Mouse (Mus musculus): ENCODE results near the gene Cyp4f13. TPM values are rescaled to one million over a fixed set of nuclear protein-coding genes. Genes with fewer than 3 reads are reported as not detected.

Gene Cyp4f13
- 85.9 TPM for total RNA-seq (2023)

DNA sequence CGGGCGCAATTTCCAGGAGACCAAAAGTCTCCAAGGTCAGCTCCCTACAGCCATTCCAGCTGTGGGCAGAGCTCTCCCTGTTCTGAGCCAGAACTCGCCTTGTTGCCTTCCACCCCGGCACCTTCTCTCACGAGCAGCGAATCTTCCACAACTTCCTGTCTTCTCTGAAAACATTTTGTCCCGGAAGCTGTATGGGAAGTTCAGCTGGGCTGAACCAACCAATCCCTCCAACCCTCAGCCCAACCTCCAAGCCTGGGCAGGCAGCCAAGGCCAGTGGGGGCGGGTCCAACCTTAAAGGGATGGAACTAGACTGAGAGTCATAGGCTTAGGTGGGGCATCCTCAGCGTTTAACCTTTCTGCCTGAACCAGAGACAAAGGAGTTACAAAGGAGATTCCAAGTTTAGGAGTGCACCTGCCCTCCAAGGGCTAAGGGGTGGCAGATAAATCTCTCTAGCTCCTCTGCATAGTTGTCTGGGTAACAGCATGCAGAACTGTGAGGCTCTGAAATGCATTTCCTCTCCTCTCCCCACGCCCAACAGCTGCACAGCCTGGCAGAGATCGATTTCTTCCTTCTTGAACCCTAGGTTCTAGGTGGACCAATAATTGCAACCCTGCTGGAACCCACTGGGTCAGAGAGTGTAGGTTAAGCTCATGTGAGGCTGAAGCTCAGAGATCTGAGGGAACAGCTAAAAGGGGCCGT lies at the start of gene Cyp4f13:
TSS of gene Cyp4f13 (minus strand) at position 188 of the 700 bp plus-strand sequence.

DNA sequence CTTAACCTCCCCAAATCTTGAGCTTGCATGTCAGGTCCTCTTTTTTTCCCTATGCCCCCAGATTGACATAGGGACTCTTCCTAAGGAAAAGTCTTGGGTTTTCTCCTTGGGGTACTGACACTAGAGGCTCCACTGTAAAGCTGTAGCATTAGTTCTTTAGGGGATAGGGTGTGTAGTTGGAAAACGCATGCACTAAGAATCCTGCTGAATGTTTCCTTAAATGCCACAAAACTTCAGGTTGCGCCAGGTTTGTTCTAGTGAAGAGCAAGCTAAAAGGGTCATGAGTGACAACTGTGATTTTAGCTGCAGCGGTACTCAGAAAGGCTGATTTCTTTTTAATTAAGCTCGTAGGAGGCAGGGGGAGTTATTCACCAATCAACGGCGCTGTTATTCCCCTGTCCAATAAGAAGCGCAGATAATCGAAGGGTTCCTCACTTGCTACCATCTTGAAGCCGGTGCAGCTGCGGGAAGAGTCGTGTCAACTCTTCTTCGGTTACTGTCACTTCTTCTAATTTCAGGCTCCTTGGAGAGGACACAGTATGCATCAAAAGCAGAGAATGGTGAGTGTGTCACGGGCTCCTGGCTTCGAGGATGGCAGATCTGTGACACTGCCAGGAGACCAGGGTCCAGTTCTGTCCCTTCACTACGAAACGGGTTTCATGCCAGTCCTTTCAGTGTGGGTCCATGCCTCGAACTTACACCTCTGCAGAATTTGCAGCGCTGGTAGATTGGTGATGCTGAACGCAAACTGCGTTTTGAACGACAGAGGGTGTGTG lies 45.7 kb upstream of the Cyp4f13 start, which contains the start of gene Zfp952:
TSS of gene Zfp952 (plus strand) at position 431 of the 776 bp plus-strand sequence.

DNA sequence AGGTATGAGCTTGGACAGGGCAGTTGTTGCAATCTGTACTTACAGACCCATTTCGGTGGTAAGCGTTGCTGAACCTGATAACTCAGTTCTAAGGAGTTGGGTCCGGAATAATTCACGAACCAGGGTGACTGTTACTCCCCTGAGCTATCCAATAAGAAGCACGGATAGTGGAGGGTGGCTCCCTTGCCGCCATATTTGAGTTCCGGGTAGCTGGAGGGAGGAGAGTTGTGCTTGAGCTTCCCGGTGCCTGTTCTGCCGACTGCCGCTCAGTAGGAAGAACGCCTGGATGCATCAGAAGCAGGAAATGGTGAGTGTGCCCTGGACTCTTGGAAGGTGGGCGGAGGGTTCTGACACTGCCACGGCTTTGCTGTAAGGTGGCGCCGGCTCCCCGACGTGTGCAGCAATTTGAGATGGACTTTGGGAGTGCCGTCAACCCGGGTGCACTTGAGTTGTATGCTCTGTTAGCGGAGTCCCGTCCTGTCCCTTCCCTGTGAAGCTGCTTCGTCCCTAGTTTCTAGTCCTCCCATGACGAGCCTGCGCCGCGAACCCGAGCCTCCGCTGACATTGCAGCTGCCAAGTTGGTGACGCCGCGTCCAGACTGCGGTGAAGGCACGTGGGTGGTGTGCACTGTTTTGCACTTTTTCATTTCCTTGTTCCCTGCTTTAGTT lies 18.6 kb upstream of the Cyp4f13 start, which contains the start of gene Zfp472:
TSS of gene Zfp472 (plus strand) at position 192 of the 668 bp plus-strand sequence.

DNA sequence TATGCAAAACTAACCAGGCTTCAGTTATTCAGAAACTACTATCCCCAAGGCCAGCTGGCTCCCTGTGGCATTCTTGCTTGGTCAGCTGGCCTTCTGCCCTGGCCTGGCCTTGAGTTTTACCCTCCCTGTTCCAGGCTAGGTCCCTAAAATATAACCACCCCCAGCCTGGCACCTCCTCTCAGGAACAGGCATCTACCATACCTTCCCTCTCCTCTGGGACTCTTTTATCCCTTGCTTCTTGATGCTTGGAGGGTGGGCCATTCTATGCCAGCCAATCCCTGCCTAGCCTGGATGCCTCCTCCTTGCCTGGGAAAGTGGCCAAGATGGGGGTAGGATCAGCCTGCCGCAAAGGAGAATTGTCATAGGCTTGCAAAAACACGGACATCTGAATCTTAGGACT lies 30.1 kb downstream of the Cyp4f13 start, which contains the start of gene Cyp4f14:
TSS of gene Cyp4f14 (minus strand) at position 212 of the 400 bp plus-strand sequence.

DNA sequence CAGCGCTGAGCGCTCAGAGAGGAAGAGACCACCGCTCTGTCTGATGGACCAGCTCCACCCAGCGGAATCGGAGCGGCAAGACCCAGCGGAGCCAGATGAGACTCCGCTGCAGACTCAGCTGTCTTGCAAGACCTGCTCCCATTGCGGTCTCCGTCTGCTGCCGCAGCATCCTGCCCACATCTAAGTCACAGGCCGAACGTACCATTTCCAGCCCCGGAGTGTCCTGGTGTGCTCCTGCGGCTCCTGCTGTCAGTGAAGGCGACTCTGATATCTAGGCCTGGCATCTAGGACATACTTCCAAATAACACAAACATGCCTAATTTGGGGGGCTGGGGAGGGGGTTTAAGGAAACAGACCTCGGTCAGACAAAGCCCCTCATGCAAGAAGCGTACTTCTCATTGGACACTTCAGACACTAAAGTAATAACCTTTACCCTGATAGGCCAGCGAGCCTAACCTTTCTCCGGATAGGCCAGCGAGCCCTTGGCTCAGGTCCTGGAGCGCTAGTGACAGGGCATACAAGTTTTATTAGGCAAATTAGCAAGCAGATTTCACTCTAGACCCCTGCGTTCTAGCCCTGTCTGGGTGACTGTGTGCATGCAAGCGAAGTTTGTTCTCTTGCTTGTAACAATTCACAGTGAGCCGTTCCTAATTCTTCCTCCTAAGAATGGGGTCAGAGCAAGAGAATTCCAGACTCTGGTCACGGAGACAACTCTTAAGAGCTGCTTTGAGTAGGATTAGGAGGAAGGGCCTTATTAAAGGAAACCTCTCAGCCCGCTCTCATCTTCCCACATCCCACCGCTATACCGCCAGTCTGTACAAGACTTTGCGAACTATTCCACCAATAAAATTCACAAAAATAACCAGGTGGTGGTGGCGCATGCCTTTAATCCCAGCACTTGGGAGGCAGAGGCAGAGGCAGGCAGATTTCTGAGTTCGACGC lies 55.7 kb downstream of the Cyp4f13 start, which contains the start of gene Zfp870:
TSS of gene Zfp870 (minus strand) at position 404 of the 942 bp plus-strand sequence.

Other genes starting within 250 kb of the Cyp4f13 start
- 87.4 TPM for gene Zfp871, start 159.1 kb downstream of the Cyp4f13 start, total RNA-seq (2023)
- 0.43 TPM for gene Zfp811, start 137.5 kb downstream of the Cyp4f13 start, total RNA-seq (2023)
- 13.7 TPM for gene Zfp799, start 117.1 kb downstream of the Cyp4f13 start, total RNA-seq (2023)
- gene Zfp870, start 55.8 kb downstream of the Cyp4f13 start, total RNA-seq (2023) = 0.49 TPM
- gene Cyp4f14, start 30.1 kb downstream of the Cyp4f13 start, total RNA-seq (2023) = not detected
- gene Zfp472, start 18.4 kb upstream of the Cyp4f13 start, total RNA-seq (2023) = 20.3 TPM
- gene Zfp952, start 45.7 kb upstream of the Cyp4f13 start, total RNA-seq (2023) = 12.7 TPM
- 8.9 TPM for gene Zfp763, start 86.0 kb upstream of the Cyp4f13 start, total RNA-seq (2023)
- gene 4921501E09Rik, start 120.7 kb upstream of the Cyp4f13 start, total RNA-seq (2023) = not detected
- 3.1 TPM for gene Zfp563, start 141.9 kb upstream of the Cyp4f13 start, total RNA-seq (2023)
- gene Morc2b, start 192.3 kb upstream of the Cyp4f13 start, total RNA-seq (2023) = not detected
- gene Olfr55, start 221.0 kb upstream of the Cyp4f13 start, total RNA-seq (2023) = not detected
- gene Olfr239, start 243.9 kb upstream of the Cyp4f13 start, total RNA-seq (2023) = not detected

Data from CD8-positive naive resting alpha-beta T cell, adult 57 days (primary cell).